Mouse (Mus musculus): Measurements from ENCODE around the gene Gm11111.

The Gm11111 gene

GRCm38 (mm10) chr5:98585915-98586314, 33.4 kb downstream of the Gm11111 start:
- DNase-seq: no peak
